Mouse (Mus musculus): Measurements from ENCODE around the gene Myo16.

Myo16 gene

DNA sequence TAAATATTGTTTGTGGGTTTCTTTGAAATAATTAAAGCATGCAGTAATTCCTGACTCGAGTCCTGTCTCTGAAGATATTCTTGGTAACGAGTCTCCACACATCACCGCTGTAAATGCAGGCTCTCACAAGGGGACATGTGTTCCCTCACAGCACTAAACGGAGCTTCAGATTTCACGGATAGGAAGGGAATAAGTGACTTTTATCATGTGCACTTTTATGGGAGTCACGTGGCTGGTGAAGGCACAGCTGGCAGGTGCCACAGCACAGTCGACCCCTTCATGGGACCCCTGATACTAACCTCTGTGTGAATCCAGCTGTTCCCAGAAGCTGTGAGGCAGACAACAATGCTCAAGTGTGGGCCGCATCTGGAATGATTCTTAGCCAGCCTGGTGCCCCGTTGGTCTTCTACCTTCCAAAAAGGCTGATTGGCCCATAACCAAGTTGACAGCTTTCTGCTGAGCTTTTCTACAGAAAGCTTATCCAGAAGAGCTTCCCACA lies 304.5 kb downstream of the Myo16 start:
- DNase-seq (ENCODE audit: extremely low read depth, insufficient read length, low spot score): no peak

DNA sequence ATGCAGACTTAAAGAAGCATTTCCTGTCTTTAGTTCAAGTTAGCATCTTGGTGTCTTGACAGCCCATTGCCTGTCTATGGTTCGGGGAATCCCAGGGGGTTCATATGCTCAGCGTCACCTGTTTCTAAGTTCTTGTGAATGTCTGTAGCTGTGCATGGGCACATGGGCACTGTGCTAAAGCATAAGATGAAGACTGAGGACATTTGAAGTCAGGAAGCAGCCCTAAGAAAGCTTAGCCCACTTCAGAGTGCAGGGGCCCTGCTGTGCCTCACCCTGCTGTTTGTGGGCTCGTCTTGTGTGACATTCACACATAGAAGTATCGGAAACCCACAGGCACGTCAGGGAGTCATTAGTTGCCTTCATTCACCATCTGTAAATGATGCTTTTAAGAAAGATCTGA lies 308.6 kb downstream of the Myo16 start:
- no peak for DNase-seq (ENCODE audit: extremely low read depth, insufficient read length, low spot score)

DNA sequence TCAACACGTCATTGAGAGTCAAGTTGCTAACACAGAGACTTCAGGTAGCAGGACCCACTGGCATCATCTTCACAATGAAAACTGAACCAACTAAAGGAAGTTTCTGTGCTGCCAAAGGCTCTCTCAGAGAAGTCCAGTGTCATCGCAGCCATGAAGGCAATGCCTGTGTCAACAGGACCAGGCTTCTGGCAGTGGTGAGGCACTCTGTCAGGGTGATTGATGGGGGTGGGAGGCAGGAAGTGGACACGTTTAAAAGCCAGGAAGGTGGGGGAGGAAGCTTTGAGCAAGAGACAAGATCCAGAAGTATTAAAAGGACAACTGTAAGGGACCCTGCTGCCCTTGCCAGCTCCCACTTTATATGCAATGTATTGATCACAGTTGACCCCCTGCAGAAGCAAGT lies 314.8 kb downstream of the Myo16 start:
- no peak for DNase-seq (ENCODE audit: extremely low read depth, insufficient read length, low spot score)

DNA sequence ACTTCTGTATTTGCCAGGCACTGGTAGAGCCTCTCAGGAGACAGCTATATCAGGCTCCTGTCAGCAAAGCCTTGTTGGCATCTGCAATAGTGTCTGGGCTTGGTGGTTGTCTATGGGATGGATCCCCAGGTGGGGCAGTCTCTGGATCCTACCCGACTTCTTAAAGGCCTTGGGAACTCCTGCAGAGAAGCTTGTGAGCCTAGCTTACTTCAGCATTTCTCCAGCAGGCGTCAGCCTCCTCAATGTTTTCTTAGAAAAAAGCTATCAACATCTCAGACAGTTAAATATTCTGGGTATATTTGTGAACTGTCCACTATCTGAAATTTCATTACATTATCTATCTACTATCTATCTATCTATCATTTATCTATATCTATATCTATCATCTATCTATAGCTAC lies 315.9 kb downstream of the Myo16 start:
- no peak for DNase-seq (ENCODE audit: extremely low read depth, insufficient read length, low spot score)

DNA sequence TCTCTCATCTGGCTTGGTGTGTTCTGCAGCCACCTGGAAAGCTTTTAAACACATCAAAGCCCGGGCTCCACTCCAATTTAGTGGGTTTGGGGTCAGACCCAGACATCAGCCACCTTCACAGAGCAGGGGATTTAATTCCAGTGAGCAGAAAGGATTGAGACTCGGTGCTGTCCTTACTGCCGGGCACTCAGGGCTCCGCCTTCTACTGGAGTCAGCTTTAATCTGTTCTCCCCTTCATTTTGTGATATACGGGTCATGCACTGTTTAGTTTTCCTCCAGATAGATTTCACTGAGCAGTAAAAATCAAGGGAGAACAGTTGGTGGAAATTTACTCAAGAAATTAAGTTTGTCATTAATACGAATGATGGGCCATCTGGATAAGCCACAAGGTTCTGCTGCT lies 316.6 kb downstream of the Myo16 start:
- no peak for DNase-seq (ENCODE audit: extremely low read depth, insufficient read length, low spot score)

DNA sequence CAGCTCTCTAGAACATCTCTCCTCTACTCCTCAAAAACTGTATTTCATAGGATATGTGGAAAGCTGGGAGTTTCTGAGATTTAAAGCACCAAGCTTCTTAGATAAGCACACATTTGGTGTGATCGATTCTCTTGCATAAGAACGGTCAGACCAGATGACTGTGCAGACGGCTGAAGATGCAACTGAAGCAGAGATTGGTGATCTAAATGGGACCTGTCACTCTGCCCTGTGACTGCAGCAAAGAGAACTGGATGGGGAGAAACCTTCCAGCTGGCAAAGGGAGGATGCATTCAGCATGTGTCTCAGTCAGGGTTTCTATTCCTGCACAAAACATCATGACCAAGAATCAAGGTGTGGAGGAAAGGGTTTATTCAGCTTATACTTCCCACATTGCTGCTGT lies 318.7 kb downstream of the Myo16 start:
- DNase-seq (ENCODE audit: extremely low read depth, insufficient read length, low spot score): no peak

DNA sequence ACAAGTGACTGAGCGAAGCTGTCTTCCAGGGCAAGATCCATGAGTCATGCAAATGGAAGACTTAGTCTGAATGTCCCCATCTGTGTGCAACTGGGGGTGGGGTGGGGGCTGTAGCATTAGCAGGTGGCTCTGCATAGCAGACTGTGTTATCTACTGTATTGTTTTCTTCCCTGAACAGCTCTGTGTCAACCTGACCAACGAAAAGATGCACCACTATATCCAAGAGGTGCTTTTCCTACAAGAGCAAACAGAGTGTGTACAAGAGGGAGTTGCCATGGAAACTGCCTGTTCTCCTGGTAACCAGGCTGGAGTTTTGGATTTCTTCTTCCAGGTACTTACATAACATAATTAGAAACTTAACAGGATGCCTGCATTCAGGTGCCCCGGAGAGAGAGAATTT lies 320.7 kb downstream of the Myo16 start:
- no peak for DNase-seq (ENCODE audit: extremely low read depth, insufficient read length, low spot score)

DNA sequence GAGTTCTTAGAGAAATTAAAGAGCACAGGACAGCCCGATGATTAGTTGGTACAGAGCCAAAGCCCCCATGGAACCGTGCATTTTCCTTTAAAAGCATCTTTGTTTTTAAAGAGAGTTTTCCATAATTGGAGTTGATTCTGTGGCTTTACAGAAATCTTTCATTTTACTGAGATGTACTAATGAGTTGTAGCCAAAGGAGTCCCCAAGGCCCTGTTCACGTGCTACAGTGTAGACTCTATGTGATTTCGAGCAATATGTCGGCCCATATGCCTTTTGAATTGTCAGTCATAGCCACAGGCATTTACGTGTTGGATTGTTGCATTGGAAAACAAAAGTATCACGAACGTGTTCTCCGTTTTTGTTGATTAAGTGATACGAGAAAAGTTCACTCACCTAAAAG lies 325.3 kb downstream of the Myo16 start:
- DNase-seq (ENCODE audit: extremely low read depth, insufficient read length, low spot score): no peak

DNA sequence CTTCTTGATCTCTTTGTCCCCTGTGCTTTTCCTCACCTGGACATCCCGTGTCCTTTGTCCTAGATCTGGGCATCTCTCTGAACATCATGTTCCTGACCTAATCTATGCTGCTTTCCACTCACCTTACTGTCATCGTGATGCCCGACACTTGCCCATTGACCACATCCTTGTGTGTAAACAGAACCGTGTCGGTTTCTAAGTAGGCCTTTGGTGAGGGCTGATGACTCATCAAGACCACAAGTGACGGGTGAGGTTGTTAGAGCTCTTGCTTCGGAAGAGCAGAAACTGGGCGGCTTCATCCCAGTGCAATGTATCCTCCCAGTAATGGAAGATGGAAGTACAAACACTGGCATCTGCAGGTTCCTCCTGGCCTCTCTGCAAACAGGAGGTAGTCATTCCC lies 327.1 kb downstream of the Myo16 start:
- DNase-seq (ENCODE audit: extremely low read depth, insufficient read length, low spot score): peak; percentile 38

DNA sequence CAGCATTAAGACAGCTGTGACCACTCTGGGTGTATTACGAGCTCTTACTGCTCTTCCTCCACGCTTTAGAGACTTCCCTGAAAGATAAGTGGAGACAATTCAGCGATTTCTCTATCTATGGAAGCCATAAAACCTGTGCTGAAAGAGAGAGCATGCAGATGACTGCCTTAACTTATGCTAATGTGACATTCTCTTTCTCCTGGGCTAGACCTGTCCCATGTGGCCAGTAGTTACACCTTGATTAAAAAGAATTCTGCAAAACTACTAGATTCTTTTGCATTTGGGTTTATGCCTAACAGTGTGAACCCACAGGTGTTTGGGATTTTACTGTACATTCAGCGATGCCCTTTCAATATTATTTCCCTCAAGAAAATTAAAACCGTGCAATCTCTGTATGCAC lies 328.4 kb downstream of the Myo16 start:
- DNase-seq (ENCODE audit: extremely low read depth, insufficient read length, low spot score): no peak

DNA sequence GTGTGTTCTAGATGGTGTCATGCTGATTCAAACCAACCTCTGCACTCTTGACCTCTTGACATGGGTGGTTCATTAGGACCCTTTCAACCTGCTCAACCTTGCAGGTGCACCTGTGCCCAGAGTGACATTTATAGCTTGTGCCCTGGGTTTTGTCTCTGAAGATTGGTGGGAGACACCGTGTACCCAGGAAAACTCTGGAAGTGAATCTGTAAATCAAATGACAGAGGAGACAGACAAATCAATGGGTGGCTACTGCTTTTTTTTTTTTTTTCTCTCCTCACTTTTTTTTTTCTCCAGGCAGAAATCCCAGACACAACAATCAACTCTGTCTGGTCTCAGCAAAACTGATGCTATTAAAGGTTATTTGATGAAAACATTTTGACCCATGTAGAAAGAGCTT lies 329.2 kb downstream of the Myo16 start:
- DNase-seq (ENCODE audit: extremely low read depth, insufficient read length, low spot score): no peak

DNA sequence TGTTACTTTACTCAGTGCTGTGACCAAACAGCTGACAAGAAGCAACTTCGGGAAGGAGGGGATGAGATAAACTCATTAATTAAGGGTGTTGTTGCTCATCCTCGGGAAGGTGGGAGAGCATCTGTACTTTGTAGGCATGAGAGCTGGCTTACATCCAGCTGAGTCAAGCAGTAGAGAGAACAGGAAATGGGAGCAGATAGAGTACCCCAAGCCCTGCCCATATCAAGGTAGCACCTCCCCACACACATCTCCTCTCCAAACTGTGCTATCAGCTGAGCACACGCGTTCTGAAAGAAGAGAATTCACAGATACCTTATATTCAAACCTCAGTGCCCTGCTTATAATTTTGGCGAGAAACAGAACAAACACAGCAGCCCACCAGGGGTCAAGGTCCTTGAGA lies 330.1 kb downstream of the Myo16 start:
- no peak for DNase-seq (ENCODE audit: extremely low read depth, insufficient read length, low spot score)

DNA sequence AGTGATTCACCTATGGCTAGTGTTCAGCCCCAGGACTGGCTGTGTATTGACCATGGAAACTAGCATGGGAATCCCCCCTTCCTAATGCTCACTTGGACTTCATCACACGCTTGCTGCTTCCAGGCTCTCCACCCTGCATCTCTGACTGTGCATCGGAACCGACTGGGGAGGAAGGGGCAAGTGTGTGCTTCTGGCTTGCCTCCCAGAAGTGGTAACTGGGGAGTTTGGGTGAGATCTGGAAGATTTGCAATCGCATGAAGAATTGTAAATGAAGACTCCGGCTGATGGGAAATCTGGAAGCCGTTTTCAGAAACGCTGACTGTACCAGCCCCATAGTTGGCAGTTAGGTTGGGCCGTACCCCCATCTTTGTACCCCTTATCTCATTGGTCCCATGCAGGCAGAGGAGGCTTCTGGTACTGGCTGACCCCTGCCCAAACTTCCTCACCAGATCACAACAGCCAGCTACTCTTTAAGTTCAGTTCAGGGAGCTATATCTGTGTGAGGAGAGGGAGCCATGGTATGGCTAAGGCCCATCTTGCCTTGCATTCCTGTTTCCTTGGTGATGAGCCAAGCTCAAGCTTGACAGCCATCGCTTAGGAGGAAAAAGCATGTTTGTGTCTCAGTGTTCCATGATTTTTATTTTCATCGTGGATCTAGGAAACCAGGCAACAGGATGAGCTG lies 336.2 kb downstream of the Myo16 start:
- no peak for DNase-seq (ENCODE audit: extremely low read depth, insufficient read length, low spot score)

DNA sequence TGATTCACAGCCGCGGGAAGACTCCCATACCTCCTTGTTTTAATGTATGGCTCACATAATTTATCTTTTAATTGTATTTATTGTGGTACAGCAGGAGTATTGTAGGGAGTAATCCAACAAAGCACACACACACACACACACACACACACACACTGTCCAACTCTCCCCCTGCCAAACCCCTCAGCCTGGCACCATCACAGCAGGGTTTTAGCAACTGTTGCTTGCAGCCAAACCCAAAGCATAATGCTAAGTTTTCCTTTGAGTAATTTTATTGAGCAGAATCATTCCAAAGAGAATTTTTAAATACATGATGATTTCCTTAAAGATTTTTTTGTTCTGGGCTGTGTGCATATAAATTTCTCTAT lies 336.7 kb downstream of the Myo16 start:
- DNase-seq (ENCODE audit: extremely low read depth, insufficient read length, low spot score): no peak

DNA sequence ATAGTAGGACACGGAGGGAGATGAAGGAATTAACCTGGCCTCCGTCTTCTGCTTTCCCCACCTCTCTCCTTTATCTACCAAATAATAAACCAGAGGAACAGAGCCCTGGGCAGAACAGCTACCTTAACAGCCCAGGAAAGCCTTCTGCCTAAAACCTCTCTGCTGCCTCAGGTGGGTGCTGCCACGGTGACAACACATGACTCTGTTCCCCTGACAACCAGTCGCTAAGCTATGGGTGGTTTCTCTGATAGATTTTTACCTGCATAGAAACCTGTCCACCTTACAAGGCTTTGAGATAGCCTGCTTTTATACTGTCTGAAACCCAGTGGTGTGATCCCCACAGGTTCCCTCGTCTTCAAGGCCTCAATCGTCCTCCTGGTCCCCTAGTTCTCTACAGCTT lies 337.2 kb downstream of the Myo16 start:
- no peak for DNase-seq (ENCODE audit: extremely low read depth, insufficient read length, low spot score)

DNA sequence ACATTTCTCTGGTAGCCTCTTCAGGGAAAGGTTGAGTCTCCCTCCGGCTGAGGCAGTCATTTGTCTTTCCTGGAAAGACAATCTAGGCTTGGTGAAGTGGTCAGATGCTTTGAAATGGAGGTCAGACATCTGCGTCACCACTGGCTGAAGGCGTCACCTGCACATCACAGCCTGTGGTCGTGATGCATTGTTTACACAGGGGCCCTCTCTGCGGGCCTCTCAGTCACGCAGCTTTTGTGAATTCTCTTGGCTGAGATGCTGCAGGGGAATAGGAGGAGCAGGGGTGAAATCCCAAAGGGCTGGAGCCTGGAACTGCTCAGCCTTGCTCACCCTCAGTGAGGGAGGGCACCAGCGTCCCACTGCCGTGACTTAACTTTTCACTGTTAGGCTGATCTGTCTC lies 346.1 kb downstream of the Myo16 start:
- no peak for DNase-seq (ENCODE audit: extremely low read depth, insufficient read length, low spot score)

DNA sequence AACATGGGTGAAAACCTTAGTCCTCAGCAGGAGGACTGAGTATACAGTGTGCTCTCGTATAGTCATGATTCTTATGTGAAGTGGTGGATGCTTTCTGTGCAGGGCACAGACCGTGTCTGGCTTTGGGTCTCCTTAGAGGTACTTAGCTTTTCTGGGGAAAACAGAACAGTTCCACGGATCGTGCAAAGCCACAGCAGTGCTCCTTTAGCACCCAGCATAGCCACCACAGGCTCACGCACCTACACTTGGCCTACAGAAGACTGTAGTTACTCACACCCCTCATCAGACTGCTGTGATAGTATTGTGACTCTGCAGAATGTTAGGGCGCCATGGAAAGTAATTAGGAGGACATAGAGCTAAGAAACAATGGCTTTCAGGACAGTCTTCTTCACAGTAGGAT lies 346.8 kb downstream of the Myo16 start:
- no peak for DNase-seq (ENCODE audit: extremely low read depth, insufficient read length, low spot score)

DNA sequence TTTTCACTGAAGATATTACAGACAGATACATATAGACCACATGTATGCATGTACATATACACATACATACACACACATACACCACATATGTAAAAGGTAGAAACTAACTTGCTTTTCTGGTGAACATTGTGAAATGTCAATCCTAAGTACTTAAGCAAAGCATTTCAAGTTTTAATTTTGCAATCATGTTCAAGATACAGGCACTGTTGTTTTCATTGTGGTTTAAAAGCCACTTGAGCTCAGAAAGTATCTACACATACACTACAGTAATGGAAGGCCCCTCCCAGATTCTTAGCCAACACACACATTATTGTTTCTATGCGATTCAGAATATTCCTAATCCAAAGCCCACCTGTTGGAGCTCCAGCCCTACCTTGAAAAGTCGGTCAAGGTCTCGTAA lies 348.0 kb downstream of the Myo16 start:
- DNase-seq (ENCODE audit: extremely low read depth, insufficient read length, low spot score): no peak

DNA sequence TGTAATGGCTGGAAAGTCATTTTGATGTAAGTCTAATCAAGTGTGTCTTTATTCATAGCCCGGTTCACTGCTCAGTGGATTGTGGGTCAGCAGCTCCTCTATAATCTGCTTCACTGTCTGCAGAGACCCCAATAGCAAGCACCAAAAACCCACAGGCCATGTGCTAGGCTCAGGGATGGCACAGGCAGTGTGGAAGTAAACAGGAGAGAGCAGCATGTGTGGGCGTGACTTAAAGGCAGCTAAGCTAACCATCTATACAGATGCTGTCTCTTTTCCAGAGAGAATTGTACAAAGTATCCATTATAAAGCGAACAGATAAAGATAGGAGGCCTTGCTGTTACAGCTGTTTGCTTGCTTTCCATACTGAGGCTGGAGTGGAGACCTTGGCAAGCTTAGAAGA lies 358.4 kb downstream of the Myo16 start:
- no peak for DNase-seq (ENCODE audit: extremely low read depth, insufficient read length, low spot score)

DNA sequence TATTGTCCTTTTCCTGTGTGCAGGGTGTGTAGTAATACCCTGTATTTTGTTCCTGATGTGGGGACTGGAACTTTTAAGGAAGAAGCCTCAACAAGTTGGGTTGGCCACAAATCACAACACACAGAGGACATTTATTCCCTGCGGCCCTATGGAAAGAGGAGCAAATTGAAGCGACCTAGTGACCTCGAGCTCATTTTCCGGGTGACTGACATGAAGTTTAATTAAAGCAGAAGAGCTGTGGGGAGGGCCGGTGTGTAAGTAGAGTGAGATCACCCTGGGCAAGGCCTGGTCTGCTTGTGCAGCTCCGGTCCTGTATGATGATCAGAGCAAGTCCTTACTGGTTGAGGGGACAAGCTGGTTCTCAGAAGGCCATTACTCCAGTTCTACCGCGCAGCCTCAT lies 363.7 kb downstream of the Myo16 start:
- no peak for DNase-seq (ENCODE audit: extremely low read depth, insufficient read length, low spot score)

DNA sequence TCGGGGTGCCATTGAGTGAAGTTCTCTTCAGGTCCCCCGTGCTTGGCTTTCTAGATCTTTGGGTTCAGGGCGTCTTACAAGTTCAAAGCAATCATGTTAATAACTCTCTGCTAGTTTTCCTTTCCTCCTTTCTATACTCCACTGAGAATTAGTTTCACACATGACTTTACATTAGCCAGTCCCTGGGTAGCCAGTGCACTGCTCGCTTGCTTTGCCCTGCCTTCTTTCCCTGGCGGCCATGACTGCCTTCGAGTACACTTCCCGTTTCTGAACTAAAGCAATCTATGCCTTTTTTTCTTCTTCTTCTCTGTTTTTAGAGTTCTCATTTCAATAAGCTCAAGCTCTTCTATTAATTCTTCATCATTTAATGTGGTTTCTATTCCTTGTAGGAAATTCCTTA lies 365.6 kb downstream of the Myo16 start:
- DNase-seq (ENCODE audit: extremely low read depth, insufficient read length, low spot score): no peak

DNA sequence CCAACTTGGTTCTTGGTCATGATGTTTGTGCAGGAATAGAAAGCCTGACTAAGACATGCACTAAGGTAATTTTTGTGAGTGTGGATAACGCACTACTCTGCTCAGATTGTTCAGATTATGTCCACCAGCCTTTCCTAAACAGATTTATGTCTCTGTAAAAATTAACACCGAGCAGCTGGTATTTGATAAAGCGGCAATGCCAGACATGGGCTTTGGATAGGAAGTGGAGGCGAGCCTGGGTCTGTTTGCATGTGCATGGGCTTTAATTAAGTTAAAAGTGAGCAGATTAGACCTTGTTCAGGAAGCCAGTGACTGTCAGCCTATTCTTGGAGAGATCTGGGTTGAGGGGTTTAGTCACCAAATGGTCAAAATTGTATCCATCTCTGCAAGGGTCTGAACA lies 367.8 kb downstream of the Myo16 start:
- no peak for DNase-seq (ENCODE audit: extremely low read depth, insufficient read length, low spot score)

DNA sequence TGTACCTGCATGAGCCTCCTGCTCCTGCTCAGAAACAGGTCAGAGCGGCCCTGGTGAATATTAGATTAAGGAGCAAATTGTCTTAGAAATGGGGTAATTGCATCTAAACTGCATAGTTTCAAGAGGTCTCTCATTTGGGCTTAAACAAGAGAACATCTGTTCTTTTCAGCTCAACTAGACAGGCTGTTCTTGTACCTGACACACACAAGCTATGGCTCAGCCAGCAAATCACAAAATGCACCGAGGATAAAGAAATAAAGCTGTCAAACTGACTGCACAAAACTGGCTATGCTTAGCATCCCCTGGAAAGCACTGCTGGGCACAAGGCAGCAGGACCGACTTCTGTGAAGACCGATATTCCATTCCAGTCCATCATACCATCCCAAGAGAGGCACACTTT lies 372.0 kb downstream of the Myo16 start:
- no peak for DNase-seq (ENCODE audit: extremely low read depth, insufficient read length, low spot score)
